Mouse (Mus musculus): ENCODE measurements at regions not wholly inside any gene's neighbourhood (a gene's known extent, or its start where the extent isn't known, plus 50 kb on each side); places are given as distances from the start of the nearest gene placed in this dataset.

DNA sequence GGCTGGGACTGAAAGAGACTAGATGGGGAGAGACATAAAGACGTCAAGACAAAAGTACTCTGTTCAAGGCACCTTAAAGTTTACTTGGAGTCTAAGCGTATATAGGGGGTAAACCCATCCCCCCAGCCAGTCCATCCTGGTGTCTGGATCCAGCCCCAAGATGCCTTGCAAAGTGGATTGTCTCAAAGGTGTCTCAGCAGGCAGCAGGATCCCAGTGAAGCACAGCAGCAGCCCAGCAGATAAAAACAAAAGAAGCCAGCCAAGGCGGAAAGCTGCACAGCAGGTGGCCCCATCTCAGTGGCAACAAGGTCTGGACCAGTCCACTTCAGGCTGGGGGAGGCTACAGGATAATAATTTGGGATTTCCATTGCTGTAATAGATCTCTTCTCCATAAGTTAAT is 72.0 kb upstream of the Col5a2 start:
- peak; percentile 4 for DNase-seq

GRCm38 (mm10) chr1:45580466-45580865 is 77.4 kb upstream of the Col5a2 start:
- DNase-seq, result no peak

DNA sequence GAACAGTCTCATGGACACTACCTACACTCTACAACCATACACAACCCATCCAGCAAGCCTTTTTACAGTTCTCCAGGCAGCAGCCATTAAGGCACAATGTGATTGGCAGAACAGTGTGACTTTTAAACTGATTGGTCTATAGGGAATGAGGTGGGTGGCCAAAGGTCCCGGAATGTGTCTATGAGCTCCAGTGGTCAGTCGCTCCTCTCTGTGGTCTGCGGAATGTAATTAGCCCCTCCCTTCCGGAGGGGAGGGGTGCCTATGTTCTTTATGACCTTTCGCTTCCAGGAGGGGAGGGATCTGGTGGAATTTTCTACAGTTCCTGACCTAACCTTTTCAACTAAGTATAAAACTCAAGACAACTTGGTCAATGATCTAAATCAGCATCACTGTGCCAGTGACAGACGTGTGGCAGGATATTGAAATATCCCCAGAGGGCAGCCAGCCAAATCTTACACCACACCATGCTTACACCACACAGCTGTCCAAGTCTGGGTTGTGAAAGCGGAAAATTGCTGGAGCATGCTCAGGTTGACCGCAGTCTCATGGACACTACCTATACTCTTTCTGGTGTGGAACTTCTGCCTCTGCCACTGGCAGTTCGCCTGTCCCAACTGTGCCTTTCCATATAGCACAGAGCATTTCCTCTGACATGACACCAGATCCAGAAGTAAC is 84.4 kb upstream of the Col5a2 start:
- DNase-seq, result no peak

DNA sequence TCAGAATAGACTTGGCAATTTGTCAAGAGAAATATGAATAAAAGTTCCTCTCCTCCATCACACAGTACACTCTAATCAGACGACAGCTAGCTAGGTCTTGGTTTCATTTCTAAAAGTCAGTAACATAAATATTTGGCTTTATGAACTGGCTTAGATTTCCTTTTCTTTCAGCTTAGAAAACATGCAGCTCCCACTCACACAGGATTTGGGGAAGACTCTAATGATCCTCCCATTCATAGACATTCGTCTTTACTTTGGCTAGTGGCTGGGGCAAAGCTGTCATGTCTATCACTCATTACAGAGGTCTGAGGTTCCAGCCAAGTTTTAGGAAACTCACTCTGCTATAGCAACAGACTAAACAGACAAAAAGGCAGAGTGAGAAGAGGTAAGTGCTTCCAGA is 94.2 kb upstream of the Col5a2 start:
- DNase-seq, result no peak

DNA sequence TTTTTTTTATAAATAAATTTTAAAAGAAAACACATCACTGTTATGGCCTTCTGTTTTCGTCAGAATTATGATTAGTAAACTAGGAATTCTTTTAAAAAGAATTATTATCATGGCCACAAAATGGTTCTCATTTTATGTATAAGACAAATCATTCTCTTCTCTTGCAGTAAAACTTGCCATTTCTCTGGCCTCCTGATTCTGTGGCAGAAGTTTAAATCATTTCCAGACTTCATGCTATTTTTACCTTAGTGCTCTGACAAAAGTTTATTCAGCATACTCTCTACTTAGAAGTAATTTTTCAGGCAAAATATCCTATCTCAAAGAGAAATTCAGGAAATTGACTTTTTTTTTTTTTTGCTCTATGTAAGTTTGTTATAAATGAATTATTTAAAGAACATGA is 96.3 kb upstream of the Col5a2 start:
- DNase-seq, result no peak

DNA sequence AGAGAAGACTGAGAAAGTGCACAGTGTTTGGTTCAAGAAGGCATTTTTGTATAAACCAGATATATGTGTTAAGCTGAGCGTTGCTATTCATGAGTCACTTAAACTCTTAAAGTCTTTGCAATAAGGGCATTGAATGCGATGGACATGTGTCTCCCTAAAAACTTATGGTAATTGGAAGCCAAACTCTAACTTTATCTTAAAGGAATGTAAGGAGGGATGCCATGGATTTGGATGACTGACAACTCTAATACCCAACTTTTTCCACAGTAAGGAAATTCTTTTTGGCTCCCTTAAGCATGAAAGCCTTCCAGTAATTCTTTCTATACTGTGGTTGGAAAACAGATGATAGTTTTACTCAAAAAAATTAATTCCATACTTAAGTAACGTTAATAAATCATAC is 96.9 kb upstream of the Col5a2 start:
- no peak for DNase-seq

- no peak for DNase-seq
Measured at GRCm38 (mm10) chr1:45605571-45605970, 102.5 kb upstream of the Col5a2 start.

DNA sequence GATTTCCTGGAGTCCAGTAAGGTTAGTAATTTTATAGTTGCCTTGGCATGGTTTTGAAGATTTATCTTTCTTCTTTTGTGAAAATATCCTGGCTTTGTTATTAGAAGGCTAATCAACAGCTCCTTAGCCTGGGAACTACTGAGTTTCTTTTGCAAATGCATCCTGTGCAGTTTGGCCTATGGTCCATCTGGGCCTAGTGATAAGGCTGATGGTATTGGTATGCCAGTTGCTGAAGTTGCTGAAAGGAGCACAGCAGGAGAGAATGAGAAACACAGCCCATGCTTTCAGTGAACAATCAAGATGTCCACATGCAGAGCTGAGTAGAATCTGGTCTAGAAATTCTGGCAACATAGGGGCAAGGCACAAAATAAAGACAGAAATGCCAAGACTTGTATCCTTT is 105.2 kb upstream of the Col5a2 start:
- DNase-seq, result no peak

GRCm38 (mm10) chr1:45619008-45619407 is 115.9 kb upstream of the Col5a2 start:
- no peak for DNase-seq

DNA sequence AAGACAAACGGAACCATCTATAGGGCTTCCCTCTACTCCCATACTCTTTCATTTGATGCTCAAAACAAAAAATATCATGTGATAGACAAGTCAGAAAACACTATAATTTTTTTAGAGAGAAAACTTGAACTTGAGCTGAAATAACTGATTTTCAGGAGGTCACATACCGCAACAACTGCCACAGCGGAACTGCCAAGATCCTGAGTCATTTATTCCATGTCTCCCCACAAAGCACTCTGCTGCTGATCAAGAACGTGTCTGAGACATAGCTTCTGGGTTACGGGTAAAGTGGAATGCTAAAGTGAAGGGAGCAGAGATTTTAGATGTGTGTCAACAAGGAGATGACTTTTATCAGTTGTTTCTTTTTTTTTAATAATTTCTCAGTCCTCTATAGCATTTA is 122.8 kb upstream of the Col5a2 start:
- DNase-seq, result no peak

DNA sequence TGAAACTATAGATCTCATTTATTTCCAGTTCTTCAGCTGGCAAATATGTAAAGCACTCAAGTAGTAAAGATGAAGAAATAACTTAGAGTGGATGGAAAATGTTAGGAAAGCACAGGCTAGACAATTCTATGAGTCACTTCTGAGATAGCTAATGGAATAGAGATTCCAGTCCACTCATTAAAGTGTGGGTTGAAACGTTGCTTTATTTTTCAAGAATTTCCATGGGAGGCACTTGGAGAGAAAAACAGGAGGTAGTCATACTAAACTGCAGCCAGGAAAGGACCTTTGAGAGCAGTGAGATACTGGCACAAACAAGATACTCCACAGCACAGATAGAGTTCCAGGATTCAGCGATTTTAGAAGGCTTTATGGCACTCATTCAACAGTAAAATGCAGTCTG is 123.7 kb upstream of the Col5a2 start:
- DNase-seq, result no peak

- DNase-seq, result peak; percentile 83
Measured at GRCm38 (mm10) chr1:45627840-45628239, 124.8 kb upstream of the Col5a2 start.

- no peak for DNase-seq
Measured at GRCm38 (mm10) chr1:45647301-45647700, 144.2 kb upstream of the Col5a2 start.

DNA sequence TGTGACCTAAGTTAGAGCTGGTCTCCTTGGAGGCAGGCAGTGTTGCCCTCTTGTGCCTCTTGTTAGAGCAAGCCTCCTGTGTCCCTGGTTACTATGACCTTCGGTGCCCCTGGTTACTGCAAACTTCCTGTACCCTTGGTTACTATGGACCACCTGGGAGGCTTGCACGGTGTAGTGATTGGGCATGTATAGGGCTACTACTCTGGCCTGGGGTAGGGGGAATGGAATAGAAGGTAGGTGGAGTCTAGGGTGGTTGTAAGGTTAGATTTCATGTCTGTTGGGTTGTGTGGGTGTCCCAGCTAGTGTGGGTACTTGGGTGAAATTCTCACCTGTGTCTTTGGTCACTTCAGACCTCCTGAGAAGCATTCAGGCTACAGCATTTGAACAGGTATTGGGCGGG is 141.7 kb upstream of the Wdr75 start:
- no peak for DNase-seq

- DNase-seq, result no peak
Measured at GRCm38 (mm10) chr1:45663882-45664520, 131.0 kb upstream of the Wdr75 start.

GRCm38 (mm10) chr1:45672443-45673156 is 122.4 kb upstream of the Wdr75 start:
- peak; percentile 74 for DNase-seq

GRCm38 (mm10) chr1:45675771-45676439 is 119.1 kb upstream of the Wdr75 start:
- peak; percentile 65 for DNase-seq

GRCm38 (mm10) chr1:45679964-45680709 is 114.8 kb upstream of the Wdr75 start:
- DNase-seq, result peak; percentile 4

DNA sequence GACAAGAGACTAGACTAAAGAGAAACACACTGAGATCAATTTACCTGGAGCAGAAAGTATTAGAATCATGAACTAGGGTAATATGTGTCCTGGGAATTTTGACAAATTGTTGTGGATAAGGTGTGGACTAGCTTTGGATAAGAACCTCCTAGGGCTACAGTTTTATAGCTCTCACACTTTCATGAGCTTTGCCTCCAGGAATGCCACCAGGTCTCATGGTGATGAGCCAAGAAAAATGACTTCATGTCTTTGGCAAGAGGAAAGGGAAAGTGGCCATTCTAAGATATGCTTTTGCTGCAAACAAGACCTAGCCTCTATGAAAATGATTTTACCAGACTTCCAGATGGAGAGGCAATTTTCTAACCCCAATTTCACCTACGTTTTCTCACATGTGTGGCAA is 94.1 kb upstream of the Wdr75 start:
- no peak for DNase-seq

- DNase-seq, result no peak
Measured at GRCm38 (mm10) chr1:45701516-45701915, 93.5 kb upstream of the Wdr75 start.

GRCm38 (mm10) chr1:45723369-45723768 is 71.6 kb upstream of the Wdr75 start:
- DNase-seq, result no peak

DNA sequence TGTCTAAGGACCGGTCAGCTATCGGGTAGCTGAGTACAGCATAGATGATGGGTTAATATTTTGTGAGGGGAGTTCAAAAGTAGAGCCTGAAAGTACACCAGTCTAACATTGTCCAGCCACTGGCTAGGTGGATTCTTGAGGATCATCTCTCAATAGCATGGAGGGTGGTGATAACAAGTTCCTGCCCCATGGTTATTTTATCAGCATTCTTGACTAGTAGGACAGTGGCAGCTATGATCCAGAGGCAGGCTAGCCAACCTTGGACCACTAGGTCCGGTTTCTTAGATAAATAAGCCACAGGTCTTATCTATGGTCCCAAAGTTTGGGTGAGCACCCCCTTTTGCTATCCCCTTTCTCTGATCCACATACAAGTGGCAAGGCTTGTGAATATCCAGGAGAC is 62.0 kb upstream of the Wdr75 start:
- DNase-seq, result no peak

- DNase-seq, result no peak
Measured at GRCm38 (mm10) chr1:45745136-45745535, 49.8 kb upstream of the Wdr75 start.

All from embryo, embryonic 11 days (tissue).